Mouse (Mus musculus): ENCODE results near the gene Tspan31. TPM values are rescaled to one million over a fixed set of nuclear protein-coding genes. Genes with fewer than 3 reads are reported as not detected.
A peak's percentile ranks its signal among the peaks of the same experiment; 100 is the strongest.

Tspan31 gene
- polyA plus RNA-seq, 2 experiments from 2014 or later, result 99.2 to 103 TPM

GRCm38 (mm10) chr10:127041774-127042338, 28.2 kb downstream of the Tspan31 start:
- peak; percentile 75 for ATAC-seq

- peak; percentile 34 for ATAC-seq
Measured at GRCm38 (mm10) chr10:127041274-127041766, 28.7 kb downstream of the Tspan31 start, which contains the start of the genes Mettl1 and Eef1akmt3. TSS of gene Mettl1 (plus strand) at chr10:127041414. TSS of gene Eef1akmt3 (minus strand) at chr10:127041513.

GRCm38 (mm10) chr10:127040569-127041214, 29.4 kb downstream of the Tspan31 start:
- ATAC-seq, result no peak

GRCm38 (mm10) chr10:127037641-127038040, 32.4 kb downstream of the Tspan31 start:
- no peak for ATAC-seq

- no peak for ATAC-seq
Measured at GRCm38 (mm10) chr10:127036273-127036672, 33.8 kb downstream of the Tspan31 start.

GRCm38 (mm10) chr10:127033301-127033741, 36.7 kb downstream of the Tspan31 start:
- ATAC-seq, result no peak

- peak; percentile 84 for ATAC-seq
Measured at GRCm38 (mm10) chr10:127030336-127031296, 39.4 kb downstream of the Tspan31 start, which contains the start of gene Tsfm. TSS of gene Tsfm (minus strand) at chr10:127030840.

GRCm38 (mm10) chr10:127018422-127018821, 51.6 kb downstream of the Tspan31 start:
- ATAC-seq, result no peak

Other genes with a start within 250 kb of the Tspan31 start
- 1 to 10 TPM; 5.9 to 6.9 TPM for gene Atp23, start 168.9 kb downstream of the Tspan31 start, polyA plus RNA-seq (2017; shearing (Covaris generic))
- gene Ctdsp2, start 91.5 kb downstream of the Tspan31 start, polyA plus RNA-seq (2017; shearing (Covaris generic)), result 10 to 100 TPM; 29.8 to 35.8 TPM
- gene Avil, start 69.6 kb downstream of the Tspan31 start, polyA plus RNA-seq (2017; shearing (Covaris generic)), result not detected
- gene Tsfm, start 39.4 kb downstream of the Tspan31 start, polyA plus RNA-seq (2017; shearing (Covaris generic)), result 10 to 100 TPM; 42.5 to 57.1 TPM
- gene Mettl1, start 28.9 kb downstream of the Tspan31 start, polyA plus RNA-seq (2017; shearing (Covaris generic)), result 10 to 100 TPM; 19.8 to 23.9 TPM
- under 1 TPM in 1 of 2 experiments, not detected in 1; 0.52 TPM for gene Eef1akmt3, start 28.8 kb downstream of the Tspan31 start, polyA plus RNA-seq (2017; shearing (Covaris generic))
- gene Cyp27b1, start 22.0 kb downstream of the Tspan31 start, polyA plus RNA-seq (2017; shearing (Covaris generic)), result not detected
- 1 to 10 TPM in 1 of 2 experiments, under 1 TPM in 1; 0.65 to 1.0 TPM for gene March9, start 10.1 kb downstream of the Tspan31 start, polyA plus RNA-seq (2017; shearing (Covaris generic))
- 100 to 1,000 TPM; 304 to 317 TPM for gene Cdk4, start 6.7 kb downstream of the Tspan31 start, polyA plus RNA-seq (2017; shearing (Covaris generic))
- gene Agap2, start 5.0 kb upstream of the Tspan31 start, polyA plus RNA-seq (2017; shearing (Covaris generic)), result 10 to 100 TPM; 20.4 to 29.9 TPM
- gene Os9, start 50.9 kb upstream of the Tspan31 start, polyA plus RNA-seq (2017; shearing (Covaris generic)), result 10 to 100 TPM; 51.3 to 75.5 TPM
- gene B4galnt1, start 95.0 kb upstream of the Tspan31 start, polyA plus RNA-seq (2017; shearing (Covaris generic)), result 100 to 1,000 TPM; 152 to 209 TPM
- gene Slc26a10, start 110.4 kb upstream of the Tspan31 start, polyA plus RNA-seq (2017; shearing (Covaris generic)), result 1 to 10 TPM; 2.5 to 2.7 TPM
- not detected for gene Arhgef25, start 119.8 kb upstream of the Tspan31 start, polyA plus RNA-seq (2017; shearing (Covaris generic))
- 10 to 100 TPM; 40.6 to 42.9 TPM for gene Dtx3, start 125.5 kb upstream of the Tspan31 start, polyA plus RNA-seq (2017; shearing (Covaris generic))
- 10 to 100 TPM; 24.2 to 27.8 TPM for gene Pip4k2c, start 141.3 kb upstream of the Tspan31 start, polyA plus RNA-seq (2017; shearing (Covaris generic))
- under 1 TPM; 0.18 to 0.70 TPM for gene Kif5a, start 193.1 kb upstream of the Tspan31 start, polyA plus RNA-seq (2017; shearing (Covaris generic))
- gene Dctn2, start 196.1 kb upstream of the Tspan31 start, polyA plus RNA-seq (2017; shearing (Covaris generic)), result 10 to 100 TPM; 55.4 to 60.6 TPM
- gene Mbd6, start 218.8 kb upstream of the Tspan31 start, polyA plus RNA-seq (2017; shearing (Covaris generic)), result 10 to 100 TPM in 1 of 2 experiments, 1 to 10 TPM in 1; 4.0 to 10.6 TPM
- gene Mars, start 241.5 kb upstream of the Tspan31 start, polyA plus RNA-seq (2017; shearing (Covaris generic)), result 10 to 100 TPM; 21.6 to 21.9 TPM

All from activated CD4-positive, CD25-positive, alpha-beta regulatory T cell, adult 4 months (primary cell).